Mouse (Mus musculus) cerebellum, adult 2 months (tissue): ENCODE data around the gene Ntng2.

Experiments used
- CTCF ChIP-seq: fragments of 200-500 bp; IDR thresholded peaks from 2 replicates; pipeline ENCODE4 v1.5.1; 2011; ENCODE audit warnings: low read depth, mild to moderate bottlenecking, control low read depth, low read length, moderate library complexity, borderline replicate concordance; ENCODE audit not compliant: insufficient read depth
- POLR2A ChIP-seq: fragments of 200-500 bp; IDR thresholded peaks from 2 replicates; pipeline ENCODE4 v1.6.1; 2011; ENCODE audit warnings: low read length, control low read depth, borderline replicate concordance; ENCODE audit not compliant: insufficient read depth

DNA sequence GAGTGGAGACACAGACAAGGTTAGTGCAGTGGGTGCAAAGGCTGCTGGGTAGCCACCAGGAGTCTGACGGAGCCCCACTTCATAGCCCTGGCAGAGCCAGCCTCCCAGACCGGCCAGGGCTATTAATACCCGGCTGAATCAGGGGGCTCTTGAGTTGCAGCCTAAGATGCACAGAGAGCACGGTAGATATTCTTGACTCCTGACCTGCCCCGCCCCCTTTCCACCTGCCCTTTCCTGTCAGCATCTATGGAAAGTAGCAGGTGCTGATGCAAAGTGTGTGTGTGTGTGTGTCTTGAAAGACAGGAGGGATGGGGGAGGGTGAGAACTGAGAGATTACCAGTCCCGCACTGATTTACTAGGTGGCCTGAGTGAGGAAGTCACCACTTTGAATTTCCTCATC lies 8.3 kb upstream of the Ntng2 start:
- TF ChIP-seq CTCF (no peak), POLR2A (no peak)
